Mouse (Mus musculus) bone marrow, adult 2 months (tissue): ENCODE results near the gene Gm21954. TPM values are rescaled to one million over a fixed set of nuclear protein-coding genes. Genes with fewer than 3 reads are reported as not detected.

Experiments
- H3K27ac ChIP-seq: fragments of 200-500 bp; 2 replicates; pipeline ENCODE4 v1.5.1; 2012; ENCODE audit warnings: low read depth, mild to moderate bottlenecking, control low read depth, inconsistent platforms, low read length; ENCODE audit not compliant: control insufficient read depth, poor library complexity, insufficient read depth
- H3K4me1 ChIP-seq: fragments of 200-500 bp; 2 replicates; pipeline ENCODE4 v1.6.1; 2011; ENCODE audit warnings: low read length; ENCODE audit not compliant: control insufficient read depth, insufficient read depth
- H3K4me3 ChIP-seq: fragments of 200-500 bp; replicated peaks from 2 replicates; pipeline ENCODE3; 2011; ENCODE audit warnings: mild to moderate bottlenecking, low read depth, low read length, control low read depth; ENCODE audit not compliant: control insufficient read depth
- CTCF ChIP-seq: fragments of 200-500 bp; IDR thresholded peaks from 2 replicates; pipeline ENCODE4 v1.5.1; 2011; ENCODE audit warnings: low read length, control low read depth; ENCODE audit not compliant: control insufficient read depth, insufficient read depth
- POLR2A ChIP-seq: fragments of 200-500 bp; IDR thresholded peaks from 2 replicates; pipeline ENCODE4 v1.6.1; 2011; ENCODE audit warnings: low read depth, mild to moderate bottlenecking, control low read depth, low read length, borderline replicate concordance; ENCODE audit not compliant: control insufficient read depth
- WGBS: fragments of 180-500 bp; shearing (Covaris S2); methylation state at CpG from one replicate; pipeline ENCODE4 v1.1.7; 2018; 5-methylcytosine and 5-hydroxymethylcytosine counted together
- polyA plus RNA-seq: library from polyadenylated mRNA; stranded (reverse); fragments of >200 nt; gene quantifications from 2 replicates; pipeline ENCODE4 v1.2.4, GENCODE M21; 2011; ENCODE audit warnings: low replicate concordance; ENCODE audit not compliant: missing spikeins, insufficient read depth, insufficient read length

Gene Gm21954
- polyA plus RNA-seq, 1 experiment, result not detected

DNA sequence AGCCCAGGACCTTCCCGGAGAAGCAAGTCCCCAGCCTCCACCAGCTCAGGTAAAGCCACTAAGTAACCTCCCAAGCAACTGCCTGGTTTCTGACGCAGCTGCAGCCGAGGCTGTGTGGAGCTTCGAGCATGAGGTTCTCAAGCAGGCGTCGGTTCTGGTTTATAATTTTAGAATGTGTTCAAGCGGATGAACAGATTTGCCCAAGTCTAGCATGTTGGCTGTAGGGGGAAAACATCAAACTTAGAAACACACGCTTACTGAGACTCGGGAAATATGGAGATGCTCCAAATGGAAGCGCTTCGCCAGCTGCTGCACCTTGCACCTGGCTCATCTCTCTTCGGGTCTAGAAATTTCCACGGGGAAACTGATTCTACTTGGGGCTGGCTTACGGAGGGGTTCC, 21.0 kb downstream of the Gm21954 start:
- TF ChIP-seq CTCF, result no peak
- 88% methylated on average over 14 of the region's 14 CpGs for WGBS
- Histone ChIP-seq H3K4me1 (no peaks in the 10 kb centered on the region), H3K4me3 (no peak overlapping the region), H3K27ac (no peak overlapping the region)

DNA sequence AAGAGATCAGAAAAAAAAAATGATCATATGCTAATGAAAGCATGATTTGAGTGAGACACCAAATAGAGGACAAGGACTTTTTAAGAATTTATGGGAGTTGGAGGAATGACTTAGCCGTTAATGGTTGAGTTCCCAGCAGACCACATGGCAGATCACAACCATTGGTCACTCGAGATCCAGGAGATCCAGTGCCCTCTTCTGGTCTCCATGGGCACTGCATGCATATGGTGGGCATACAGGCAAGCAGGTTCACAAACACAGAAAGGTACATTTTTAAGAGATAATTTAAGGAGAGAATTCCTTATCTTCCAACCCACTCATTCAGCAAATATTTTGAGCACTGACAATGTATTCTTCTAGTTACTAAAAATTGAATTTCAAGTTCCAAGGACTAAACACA, 22.9 kb downstream of the Gm21954 start:
- H3K27ac ChIP-seq, result no peak overlapping the region
- no peaks in the 10 kb centered on the region for H3K4me1 ChIP-seq
- H3K4me3 ChIP-seq, result no peak overlapping the region
- TF ChIP-seq POLR2A, result no peak
- TF ChIP-seq CTCF, result no peak
- WGBS, result 72% methylated on average over 2 of the region's 2 CpGs

DNA sequence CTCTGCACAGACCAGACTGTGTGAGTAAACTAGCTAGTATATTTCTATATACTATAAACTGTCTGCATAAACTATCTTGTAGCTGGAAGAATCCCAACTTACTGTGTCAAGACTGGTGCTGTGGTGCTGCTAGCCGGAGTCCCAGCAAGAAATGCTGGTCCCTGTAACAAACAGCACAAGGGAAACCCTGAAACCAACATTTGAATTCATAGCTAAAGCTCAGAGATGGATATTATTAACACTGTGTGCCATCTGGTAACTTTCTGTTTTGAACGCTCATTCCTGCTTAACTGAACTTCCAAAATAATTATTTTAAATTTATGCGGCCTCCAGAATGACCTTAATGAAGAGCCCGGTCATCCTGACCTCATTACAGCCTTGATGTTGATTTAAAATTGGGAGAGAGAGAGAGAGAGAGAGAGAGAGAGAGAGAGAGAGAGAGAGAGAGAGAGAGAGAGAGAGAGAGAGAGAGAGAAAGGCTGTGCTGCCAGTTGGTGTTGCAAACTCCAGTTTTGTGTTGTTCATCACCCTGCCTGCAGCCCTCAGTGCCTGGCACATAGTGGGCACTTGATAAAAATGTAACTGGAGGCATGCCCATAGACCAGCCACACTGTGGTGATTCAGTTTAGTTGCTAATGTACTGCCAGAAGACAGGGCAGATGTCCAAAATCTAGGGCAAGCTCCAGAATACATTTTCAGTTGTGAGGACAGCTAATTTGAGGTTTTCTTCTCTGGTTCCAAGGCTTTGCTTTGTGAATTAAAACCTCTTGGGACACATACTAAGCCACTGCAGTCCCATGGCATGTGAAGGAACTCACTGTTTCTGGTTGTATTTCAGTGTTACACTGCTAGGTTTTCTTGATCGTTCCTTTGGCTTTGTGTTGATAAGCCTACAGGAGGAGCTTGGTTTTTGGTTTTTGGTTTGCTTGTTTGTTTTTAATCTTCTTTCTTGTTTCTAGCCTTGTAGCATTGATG, 24.2 kb downstream of the Gm21954 start:
- WGBS, result 80% methylated on average over 5 of the region's 5 CpGs
- TF ChIP-seq CTCF, result no peak
- no peak for TF ChIP-seq POLR2A
- Histone ChIP-seq H3K27ac (no peak overlapping the region), H3K4me3 (no peak overlapping the region), H3K4me1 (no peaks in the 10 kb centered on the region)

DNA sequence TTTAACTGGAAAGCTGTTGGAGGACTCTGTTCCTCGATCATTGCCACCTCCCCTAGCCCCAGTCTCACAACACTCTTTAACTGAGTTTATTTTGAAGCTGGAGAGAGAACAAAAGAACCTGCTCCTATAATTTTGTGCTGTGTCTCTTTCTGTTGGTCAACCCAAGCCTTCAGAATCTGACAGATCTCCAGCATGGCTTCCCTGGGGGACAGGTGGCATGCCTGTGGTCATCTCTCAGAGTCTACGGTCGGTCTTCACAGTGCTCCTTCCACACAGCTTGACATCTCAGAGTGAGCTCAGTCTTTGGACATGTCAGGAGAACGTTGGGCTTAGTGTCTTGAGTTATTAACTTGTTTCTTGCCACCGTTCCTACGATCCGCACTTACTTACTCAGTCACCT, 25.3 kb downstream of the Gm21954 start:
- 79% methylated on average over 7 of the region's 7 CpGs for WGBS
- Histone ChIP-seq H3K4me1 (no peaks in the 10 kb centered on the region), H3K4me3 (no peak overlapping the region), H3K27ac (no peak overlapping the region)
- TF ChIP-seq POLR2A, result no peak
- TF ChIP-seq CTCF, result no peak

DNA sequence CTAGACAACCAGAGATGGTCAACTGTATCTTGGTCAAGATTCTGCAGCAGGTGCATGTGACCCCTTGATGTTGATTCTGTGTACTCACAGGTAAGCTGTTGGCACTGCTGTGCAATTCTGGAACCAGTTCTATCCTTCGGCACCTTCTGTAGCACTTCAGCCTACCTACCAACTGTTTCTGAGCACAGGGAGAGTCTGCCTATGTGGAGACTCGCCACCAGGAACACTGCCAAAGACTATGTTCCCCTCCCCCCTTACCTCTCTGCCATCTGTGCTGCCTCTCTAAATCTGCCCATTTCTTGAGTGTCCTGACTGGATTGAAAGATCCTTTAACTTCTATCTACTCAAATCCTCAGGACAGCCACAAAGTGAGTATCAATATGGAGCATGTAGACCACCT, 28.3 kb downstream of the Gm21954 start:
- 75% methylated on average over 2 of the region's 2 CpGs for WGBS
- Histone ChIP-seq H3K4me1 (no peaks in the 10 kb centered on the region), H3K27ac (no peak overlapping the region), H3K4me3 (no peak overlapping the region)
- TF ChIP-seq POLR2A (no peak), CTCF (no peak)

DNA sequence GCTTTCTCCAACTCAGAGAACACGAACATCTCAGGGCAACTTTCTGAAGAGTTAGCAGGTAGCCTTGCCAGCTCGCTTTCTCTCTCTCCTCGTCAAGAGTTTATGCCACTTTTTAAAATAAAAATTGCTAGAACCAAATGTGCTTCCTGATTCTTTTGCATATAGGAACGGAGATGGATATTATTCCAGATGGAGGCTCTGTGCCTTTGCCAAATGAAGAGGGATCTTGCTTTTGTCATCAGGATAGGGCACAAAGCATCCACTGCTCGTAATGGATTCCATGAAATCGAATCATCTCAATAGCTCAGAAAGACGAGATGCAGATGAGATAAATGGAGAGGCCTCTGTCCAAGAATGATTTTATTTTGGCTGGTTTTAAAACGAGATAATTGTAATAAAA, 28.7 kb downstream of the Gm21954 start:
- Histone ChIP-seq H3K4me3 (no peak overlapping the region), H3K27ac (no peak overlapping the region), H3K4me1 (no peaks in the 10 kb centered on the region)
- 79% methylated on average over 8 of the region's 8 CpGs for WGBS
- no peak for TF ChIP-seq CTCF
- TF ChIP-seq POLR2A, result no peak

DNA sequence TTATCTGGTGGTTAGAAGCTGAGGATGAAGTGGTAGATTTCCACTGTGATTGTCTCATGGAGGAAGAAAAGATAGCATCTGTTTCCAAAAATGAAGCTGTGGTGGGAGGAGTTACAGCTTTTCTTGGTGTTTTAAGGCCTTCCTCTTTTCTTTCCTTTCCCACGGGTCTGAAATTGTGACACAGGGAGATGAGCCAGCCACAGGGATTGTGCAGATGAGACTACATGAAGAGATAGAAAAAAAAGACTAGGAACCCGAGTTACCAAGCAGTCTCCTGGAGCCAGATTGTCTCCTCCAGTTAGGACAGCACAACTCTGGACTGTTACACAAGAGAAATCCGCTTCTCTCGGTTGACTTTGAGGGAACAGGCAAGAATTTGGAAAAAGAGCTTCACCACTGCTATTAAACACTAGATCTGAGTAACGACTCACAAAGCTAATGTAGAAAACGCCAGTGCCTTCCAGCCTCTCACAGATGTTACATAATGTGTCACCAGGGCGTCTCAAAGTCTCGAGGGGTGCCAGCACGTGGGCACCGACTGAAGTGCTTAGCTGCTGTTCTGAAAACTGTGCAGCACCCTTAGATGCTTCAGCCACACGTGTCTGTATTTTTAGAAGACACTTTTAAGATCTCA, 29.9 kb downstream of the Gm21954 start:
- TF ChIP-seq POLR2A (no peak), CTCF (no peak)
- Histone ChIP-seq H3K4me1 (no peaks in the 10 kb centered on the region), H3K4me3 (no peak overlapping the region), H3K27ac (no peak overlapping the region)
- WGBS, result 47% methylated on average over 11 of the region's 11 CpGs

DNA sequence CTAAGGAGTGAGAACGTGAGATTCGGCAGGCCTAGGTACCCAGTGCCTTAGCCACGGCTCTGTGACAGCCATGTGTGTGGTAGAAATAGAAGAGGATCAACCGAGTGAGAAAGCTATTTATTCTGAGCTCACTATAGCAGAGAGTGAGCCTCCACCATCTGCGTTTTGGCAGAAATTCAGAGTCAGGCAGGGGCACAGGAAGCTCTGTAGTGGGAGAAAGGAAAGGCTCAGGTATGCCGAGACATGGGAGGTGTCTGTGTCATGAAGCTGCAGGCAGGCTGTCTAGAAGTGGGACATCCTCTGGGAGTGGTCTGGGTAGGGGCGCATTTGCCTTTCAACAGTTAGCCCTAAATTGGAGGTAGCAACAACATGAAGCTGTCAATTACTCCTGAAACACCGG, 31.7 kb downstream of the Gm21954 start:
- H3K4me1 ChIP-seq, result no peaks in the 10 kb centered on the region
- TF ChIP-seq CTCF (no peak), POLR2A (no peak)
- no peak overlapping the region for H3K27ac ChIP-seq
- no peak overlapping the region for H3K4me3 ChIP-seq
- 41% methylated on average over 8 of the region's 8 CpGs for WGBS
